Mouse (Mus musculus): ENCODE data around the gene Efcab8. TPM values are rescaled to one million over a fixed set of nuclear protein-coding genes. Genes with fewer than 3 reads are reported as not detected.

Gene Efcab8
- not detected in 2 replicates for polyA plus RNA-seq (2014; fragmentation: Nextera tagmentation; extraction: Ambion mirVana)

DNA sequence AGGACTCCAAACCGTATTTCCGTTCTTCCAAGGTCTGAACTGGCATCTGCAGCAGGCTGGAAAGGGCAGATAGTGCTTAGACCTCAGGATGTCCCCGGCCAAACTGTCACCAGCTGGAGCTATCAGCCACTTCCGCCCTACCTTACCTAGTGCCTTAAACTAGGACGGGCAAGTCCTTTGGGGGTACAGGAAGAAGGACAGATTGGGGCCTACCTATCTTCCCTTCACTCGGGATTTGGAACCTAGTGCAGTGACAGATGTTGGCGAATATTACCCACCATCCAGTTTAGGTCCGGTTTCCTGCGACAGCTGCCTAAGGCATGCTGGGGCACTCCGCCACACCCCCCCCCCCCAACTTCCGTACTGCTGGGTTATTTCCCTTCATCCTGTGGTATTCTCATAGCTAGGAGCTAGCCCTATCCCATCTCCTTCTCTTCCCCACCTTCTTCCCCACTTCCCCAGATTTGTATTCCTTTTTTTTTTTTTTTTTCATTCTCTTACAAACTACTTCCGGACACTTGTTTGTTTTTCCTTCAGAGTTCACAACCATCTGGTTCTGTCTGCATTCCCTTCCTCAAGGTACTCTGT lies at the start of gene Efcab8:
TSS of gene Efcab8 (plus strand) at position 538 of the 588 bp plus-strand sequence.
- H3K4me3 ChIP-seq (ENCODE audit: low read depth, low read length) = peak within 1 kb of the TSS; percentile 20
- H3K36me3 ChIP-seq (ENCODE audit: control insufficient read depth, insufficient read depth, low read length) = no peaks in the 10 kb centered on the region
- peak within 1 kb of the TSS; percentile 23; the same call in 1 of the 2 replicates for H3K9ac ChIP-seq (ENCODE audit: low read length)
- DNase-seq (ENCODE audit: low spot score) (no peak), ATAC-seq (replicated peaks; ENCODE audit: low FRiP score) (peak; percentile 33; the same call in 1 of the 2 replicates)
- no peak within 1 kb of the TSS for H3K27ac ChIP-seq (ENCODE audit: low read depth, low read length)
- no peaks in the 10 kb centered on the region for H3K4me1 ChIP-seq (replicated peaks; ENCODE audit: control insufficient read depth, insufficient read depth, low read length)
- 60% methylated on average over 12 of the region's 12 CpGs for WGBS
- no peaks in the 10 kb centered on the region for H3K9me3 ChIP-seq (ENCODE audit: control insufficient read depth, low read length)
- peak within 1 kb of the TSS; percentile 60 for H3K4me2 ChIP-seq (ENCODE audit: low read depth, low read length, severe bottlenecking)
- H3K27me3 ChIP-seq (ENCODE audit: control insufficient read depth, insufficient read depth, low read length) = no peaks in the 10 kb centered on the region

DNA sequence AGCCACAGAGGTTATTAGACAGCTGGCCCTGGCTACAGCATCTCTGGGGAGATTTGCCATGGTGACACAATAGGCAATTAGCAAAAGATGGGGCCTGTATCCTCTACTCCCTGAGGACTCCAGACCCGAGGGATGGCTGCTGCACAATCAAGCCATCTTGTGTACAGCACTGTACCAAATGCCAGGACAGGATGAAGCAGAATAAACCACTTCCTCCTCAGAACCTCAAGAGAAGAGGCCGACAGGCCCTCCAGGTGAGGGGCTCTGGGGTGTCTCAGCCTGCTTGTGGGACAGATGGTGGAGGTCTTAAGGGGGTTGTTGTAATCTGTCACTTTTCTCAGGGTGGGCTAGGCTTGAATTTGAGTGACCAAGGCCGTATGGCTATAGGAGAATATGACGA lies 45.7 kb upstream of the Efcab8 start:
- no peak overlapping the region for H3K4me3 ChIP-seq (ENCODE audit: low read depth, low read length)
- H3K27me3 ChIP-seq (ENCODE audit: control insufficient read depth, insufficient read depth, low read length) = no peaks in the 10 kb centered on the region
- H3K9me3 ChIP-seq (ENCODE audit: control insufficient read depth, low read length) = no peaks in the 10 kb centered on the region
- H3K36me3 ChIP-seq (ENCODE audit: control insufficient read depth, insufficient read depth, low read length) = no peaks in the 10 kb centered on the region
- H3K9ac ChIP-seq (ENCODE audit: low read length) = no peak overlapping the region
- DNase-seq (ENCODE audit: low spot score) (no peak), ATAC-seq (replicated peaks; ENCODE audit: low FRiP score) (no peak)
- H3K4me1 ChIP-seq (replicated peaks; ENCODE audit: control insufficient read depth, insufficient read depth, low read length) = no peaks in the 10 kb centered on the region
- no peak overlapping the region for H3K4me2 ChIP-seq (ENCODE audit: low read depth, low read length, severe bottlenecking)
- 82% methylated on average over 4 of the region's 4 CpGs for WGBS
- no peak overlapping the region for H3K27ac ChIP-seq (ENCODE audit: low read depth, low read length)

DNA sequence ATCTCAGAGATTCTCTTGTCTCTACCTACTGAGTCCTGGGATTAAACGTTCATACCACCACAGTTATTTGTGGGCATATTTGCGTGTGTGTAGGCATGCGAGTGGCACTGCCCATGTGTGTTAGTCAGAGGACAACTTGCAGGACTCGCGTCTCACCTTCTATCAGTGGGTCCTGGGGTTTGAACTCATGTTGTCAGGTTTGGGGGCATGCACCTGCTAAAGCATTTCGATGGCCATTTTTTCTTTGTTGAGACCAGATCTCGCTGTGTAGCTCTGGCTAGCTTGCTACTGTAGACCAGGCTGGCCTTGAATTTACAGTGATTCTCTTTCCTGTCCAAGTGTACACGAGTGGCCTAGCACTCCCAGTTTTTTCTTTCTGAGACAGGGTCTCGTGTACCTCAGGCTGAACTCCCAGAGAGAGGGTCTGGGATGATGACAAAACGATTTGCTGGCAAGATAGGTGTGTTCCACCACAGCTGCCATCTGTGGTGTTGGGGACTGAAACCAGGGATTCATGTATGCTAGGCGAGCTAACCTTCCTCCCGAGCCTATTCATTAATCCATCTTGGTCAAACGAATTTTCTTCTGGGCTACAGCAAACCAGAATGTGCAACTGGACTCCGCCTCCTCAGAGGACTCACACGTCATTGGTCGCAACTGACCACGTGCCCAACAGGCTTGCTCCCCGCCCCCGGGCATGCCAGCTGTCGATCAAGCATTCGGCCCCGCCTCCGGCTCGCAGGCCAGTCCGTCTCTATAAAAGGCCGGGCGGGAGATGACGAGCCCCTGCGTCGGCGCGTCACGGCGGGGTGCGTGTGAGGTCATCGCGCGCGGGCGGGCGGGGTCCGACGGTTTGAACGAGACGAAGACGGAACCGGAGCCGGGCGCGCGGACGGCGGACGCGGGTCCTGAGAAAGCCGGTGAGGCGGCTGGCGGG lies 39.0 kb upstream of the Efcab8 start, which contains the start of gene Mapre1:
TSS of gene Mapre1 (plus strand) at position 775 of the 937 bp plus-strand sequence.
- Histone ChIP-seq H3K9me3 (ENCODE audit: control insufficient read depth, low read length) (no peaks in the 10 kb centered on the region), H3K27me3 (ENCODE audit: control insufficient read depth, insufficient read depth, low read length) (no peaks in the 10 kb centered on the region), H3K27ac (ENCODE audit: low read depth, low read length) (peak within 1 kb of the TSS; percentile 82), H3K9ac (ENCODE audit: low read length) (peak within 1 kb of the TSS; percentile 89), H3K36me3 (ENCODE audit: control insufficient read depth, insufficient read depth, low read length) (no peaks in the 10 kb centered on the region), H3K4me1 (replicated peaks; ENCODE audit: control insufficient read depth, insufficient read depth, low read length) (peaks cover 15% of the 10 kb centered on the region), H3K4me2 (ENCODE audit: low read depth, low read length, severe bottlenecking) (peak within 1 kb of the TSS; percentile 72), H3K4me3 (ENCODE audit: low read depth, low read length) (peak within 1 kb of the TSS; percentile 83)
- WGBS = 12% methylated on average over 57 of the region's 58 CpGs
- ATAC-seq (replicated peaks; ENCODE audit: low FRiP score) = peak; percentile 99
- peak; percentile 100 for DNase-seq (ENCODE audit: low spot score)

GRCm38 (mm10) chr2:153741437-153742065 lies 38.2 kb upstream of the Efcab8 start:
- peak overlapping the region; percentile 89 for H3K9ac ChIP-seq (ENCODE audit: low read length)
- H3K4me2 ChIP-seq (ENCODE audit: low read depth, low read length, severe bottlenecking) = peak overlapping the region; percentile 72
- 2% methylated on average over 44 of the region's 56 CpGs for whole genome bisulfite sequencing
- no peaks in the 10 kb centered on the region for H3K36me3 ChIP-seq (ENCODE audit: control insufficient read depth, insufficient read depth, low read length)
- no peaks in the 10 kb centered on the region for H3K27me3 ChIP-seq (ENCODE audit: control insufficient read depth, insufficient read depth, low read length)
- H3K4me1 ChIP-seq (replicated peaks; ENCODE audit: control insufficient read depth, insufficient read depth, low read length) = peaks cover 15% of the 10 kb centered on the region
- H3K27ac ChIP-seq (ENCODE audit: low read depth, low read length) = peak overlapping the region; percentile 82
- H3K9me3 ChIP-seq (ENCODE audit: control insufficient read depth, low read length) = no peaks in the 10 kb centered on the region
- DNase-seq (ENCODE audit: low spot score) = no peak
- ATAC-seq (replicated peaks; ENCODE audit: low FRiP score) = peak; percentile 85
- H3K4me3 ChIP-seq (ENCODE audit: low read depth, low read length) = peak overlapping the region; percentile 83

GRCm38 (mm10) chr2:153747994-153748393 lies 31.7 kb upstream of the Efcab8 start:
- H3K36me3 ChIP-seq (ENCODE audit: control insufficient read depth, insufficient read depth, low read length) = peaks cover 3% of the 10 kb centered on the region; the same call in 1 of the 2 replicates

GRCm38 (mm10) chr2:153750363-153750762 lies 29.4 kb upstream of the Efcab8 start:
- Histone ChIP-seq H3K4me2 (ENCODE audit: low read depth, low read length, severe bottlenecking) (no peak overlapping the region), H3K27ac (ENCODE audit: low read depth, low read length) (no peak overlapping the region), H3K27me3 (ENCODE audit: control insufficient read depth, insufficient read depth, low read length) (no peaks in the 10 kb centered on the region), H3K36me3 (ENCODE audit: control insufficient read depth, insufficient read depth, low read length) (peaks cover 3% of the 10 kb centered on the region; the same call in 1 of the 2 replicates), H3K9ac (ENCODE audit: low read length) (no peak overlapping the region), H3K4me1 (replicated peaks; ENCODE audit: control insufficient read depth, insufficient read depth, low read length) (no peaks in the 10 kb centered on the region), H3K4me3 (ENCODE audit: low read depth, low read length) (no peak overlapping the region), H3K9me3 (ENCODE audit: control insufficient read depth, low read length) (no peaks in the 10 kb centered on the region)
- no peak for DNase-seq (ENCODE audit: low spot score)
- 87% methylated on average over 2 of the region's 2 CpGs for WGBS
- no peak for ATAC-seq (replicated peaks; ENCODE audit: low FRiP score)

More at GRCm38 (mm10) chr2:153747994-153748393, 31.7 kb upstream of the Efcab8 start:
- H3K9ac ChIP-seq (ENCODE audit: low read length) = no peak overlapping the region
- no peak overlapping the region for H3K4me2 ChIP-seq (ENCODE audit: low read depth, low read length, severe bottlenecking)
- no peak overlapping the region for H3K27ac ChIP-seq (ENCODE audit: low read depth, low read length)
- H3K4me1 ChIP-seq (replicated peaks; ENCODE audit: control insufficient read depth, insufficient read depth, low read length) = peaks cover 6% of the 10 kb centered on the region
- ATAC-seq (replicated peaks; ENCODE audit: low FRiP score) (no peak), DNase-seq (ENCODE audit: low spot score) (no peak)
- no peaks in the 10 kb centered on the region for H3K9me3 ChIP-seq (ENCODE audit: control insufficient read depth, low read length)
- no peaks in the 10 kb centered on the region for H3K27me3 ChIP-seq (ENCODE audit: control insufficient read depth, insufficient read depth, low read length)
- no peak overlapping the region for H3K4me3 ChIP-seq (ENCODE audit: low read depth, low read length)

- Histone ChIP-seq H3K9ac (ENCODE audit: low read length) (no peak overlapping the region), H3K4me2 (ENCODE audit: low read depth, low read length, severe bottlenecking) (no peak overlapping the region), H3K27ac (ENCODE audit: low read depth, low read length) (no peak overlapping the region), H3K4me1 (replicated peaks; ENCODE audit: control insufficient read depth, insufficient read depth, low read length) (no peaks in the 10 kb centered on the region), H3K36me3 (ENCODE audit: control insufficient read depth, insufficient read depth, low read length) (peaks cover 12% of the 10 kb centered on the region), H3K4me3 (ENCODE audit: low read depth, low read length) (no peak overlapping the region), H3K27me3 (ENCODE audit: control insufficient read depth, insufficient read depth, low read length) (no peaks in the 10 kb centered on the region), H3K9me3 (ENCODE audit: control insufficient read depth, low read length) (no peaks in the 10 kb centered on the region)
- DNase-seq (ENCODE audit: low spot score) = no peak
- no peak for ATAC-seq (replicated peaks; ENCODE audit: low FRiP score)
- WGBS = 93% methylated on average over 5 of the region's 5 CpGs
Measured at GRCm38 (mm10) chr2:153762121-153762520, 17.6 kb upstream of the Efcab8 start.

GRCm38 (mm10) chr2:153767484-153767883 lies 12.2 kb upstream of the Efcab8 start:
- WGBS = 46% methylated on average over 6 of the region's 6 CpGs
- Histone ChIP-seq H3K4me1 (replicated peaks; ENCODE audit: control insufficient read depth, insufficient read depth, low read length) (no peaks in the 10 kb centered on the region), H3K36me3 (ENCODE audit: control insufficient read depth, insufficient read depth, low read length) (peaks cover 4% of the 10 kb centered on the region), H3K27me3 (ENCODE audit: control insufficient read depth, insufficient read depth, low read length) (no peaks in the 10 kb centered on the region), H3K4me3 (ENCODE audit: low read depth, low read length) (no peak overlapping the region), H3K4me2 (ENCODE audit: low read depth, low read length, severe bottlenecking) (no peak overlapping the region), H3K9ac (ENCODE audit: low read length) (no peak overlapping the region), H3K27ac (ENCODE audit: low read depth, low read length) (no peak overlapping the region), H3K9me3 (ENCODE audit: control insufficient read depth, low read length) (no peaks in the 10 kb centered on the region)
- ATAC-seq (replicated peaks; ENCODE audit: low FRiP score) (no peak), DNase-seq (ENCODE audit: low spot score) (no peak)

Data from forebrain, embryonic 11.5 days (tissue).